Mouse (Mus musculus): ENCODE data around the gene Paxip1. TPM values are rescaled to one million over a fixed set of nuclear protein-coding genes. Genes with fewer than 3 reads are reported as not detected.

The Paxip1 gene
- total RNA-seq, 2 experiments from 2014 or later, result 52.7 to 53.2 TPM

DNA sequence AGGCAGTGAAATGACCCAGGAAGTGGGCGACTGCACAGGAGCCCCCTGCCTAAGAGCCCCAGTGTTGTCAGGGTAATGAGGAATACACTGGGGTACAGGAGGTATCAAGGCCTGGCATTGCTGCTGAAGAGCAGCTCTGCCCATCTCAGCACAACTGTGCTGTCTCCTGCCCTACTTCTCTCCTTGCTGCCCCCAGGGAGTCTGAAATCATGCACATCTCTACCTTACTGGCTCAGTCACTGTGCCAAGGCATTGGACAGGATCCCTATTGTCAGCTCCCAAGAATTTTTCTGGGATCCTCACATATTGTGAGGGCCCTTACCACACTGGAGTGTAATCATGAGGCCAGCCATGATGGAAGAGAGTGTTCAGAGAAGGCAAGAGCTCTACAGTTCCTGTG lies 60.1 kb downstream of the Paxip1 start:
- no peak for DNase-seq (ENCODE audit: extremely low spot score in 1 of 2, low spot score in 1 of 2)

DNA sequence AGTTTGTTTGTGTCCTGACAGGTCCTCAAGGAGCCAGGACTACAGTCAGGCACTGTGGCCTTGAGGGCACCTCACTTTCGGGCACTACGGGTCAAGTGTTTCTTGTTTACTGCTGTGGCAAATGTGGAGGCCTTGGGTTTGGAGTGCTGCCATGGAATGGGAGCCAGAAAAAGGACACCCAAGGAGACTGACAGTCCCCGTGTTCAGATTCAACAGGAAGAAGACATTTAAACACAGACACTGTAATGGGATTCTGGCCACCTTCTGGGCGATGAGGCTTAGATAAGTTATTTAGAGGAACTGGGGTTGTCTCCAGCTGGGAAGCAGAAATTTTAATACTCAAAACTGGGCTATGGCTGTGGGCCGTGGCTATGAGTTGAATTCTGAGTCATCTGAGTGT lies 60.8 kb downstream of the Paxip1 start:
- no peak for DNase-seq (ENCODE audit: extremely low spot score in 1 of 2, low spot score in 1 of 2)

DNA sequence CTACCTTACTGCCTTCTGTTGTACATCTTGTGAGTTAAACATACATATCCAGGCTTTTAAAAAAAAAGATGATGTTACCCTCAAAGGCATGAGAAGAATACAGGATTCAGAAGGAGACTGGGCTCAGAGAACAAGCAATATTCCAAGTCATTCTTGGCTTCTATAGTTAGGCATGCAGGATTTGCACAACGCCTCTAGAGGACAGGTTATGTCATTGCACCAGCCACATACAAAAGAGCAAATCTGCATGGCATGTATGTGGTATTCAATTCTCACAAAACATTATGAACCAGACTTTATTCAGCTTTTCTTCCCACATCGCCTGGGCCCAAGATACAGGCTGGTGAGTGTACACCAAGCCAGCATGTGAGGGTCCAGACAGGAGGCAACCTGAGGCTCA lies 67.0 kb downstream of the Paxip1 start:
- no peak for DNase-seq (ENCODE audit: extremely low spot score in 1 of 2, low spot score in 1 of 2)

DNA sequence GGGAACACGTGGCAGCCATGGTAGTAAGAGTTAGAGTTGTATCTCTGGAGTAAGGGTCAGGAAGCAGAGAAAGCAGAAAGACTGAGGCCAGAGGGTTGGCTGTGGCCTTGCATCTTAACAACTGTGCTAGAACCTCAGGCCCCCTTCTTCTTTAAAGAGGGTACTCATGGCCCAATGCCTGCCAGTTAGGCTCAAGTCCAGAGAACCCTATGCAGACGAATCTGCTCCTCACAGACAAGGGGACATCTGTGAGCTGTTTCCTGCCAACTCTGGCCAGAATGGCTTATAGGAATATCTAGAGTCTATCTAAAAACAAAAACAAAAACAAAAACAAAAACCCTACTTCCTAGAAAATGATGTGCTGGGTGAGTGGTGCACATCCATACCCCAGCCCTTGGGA lies 72.2 kb downstream of the Paxip1 start:
- no peak for DNase-seq (ENCODE audit: extremely low spot score in 1 of 2, low spot score in 1 of 2)

DNA sequence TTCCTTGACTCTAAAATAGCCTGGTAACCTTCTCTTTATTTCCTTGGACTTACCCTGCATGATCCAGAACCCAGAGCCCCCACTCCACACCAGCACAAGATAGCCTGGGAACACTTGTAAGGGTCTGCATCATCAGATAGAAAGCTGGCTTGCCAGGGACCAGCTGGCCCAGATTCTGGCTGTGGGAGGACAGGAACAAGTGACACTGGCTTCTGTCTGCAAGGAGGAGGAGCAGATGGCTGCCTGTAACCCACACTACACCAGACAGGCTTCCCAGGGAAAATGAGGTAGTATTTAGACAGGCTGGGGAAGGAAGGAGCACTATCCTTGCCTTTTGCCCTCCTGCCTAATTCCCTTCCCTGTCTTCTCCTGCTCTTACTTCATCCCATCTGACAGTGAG lies 74.2 kb downstream of the Paxip1 start:
- DNase-seq (ENCODE audit: extremely low spot score in 1 of 2, low spot score in 1 of 2), result peak in 1 of 2 experiments; percentile 40

DNA sequence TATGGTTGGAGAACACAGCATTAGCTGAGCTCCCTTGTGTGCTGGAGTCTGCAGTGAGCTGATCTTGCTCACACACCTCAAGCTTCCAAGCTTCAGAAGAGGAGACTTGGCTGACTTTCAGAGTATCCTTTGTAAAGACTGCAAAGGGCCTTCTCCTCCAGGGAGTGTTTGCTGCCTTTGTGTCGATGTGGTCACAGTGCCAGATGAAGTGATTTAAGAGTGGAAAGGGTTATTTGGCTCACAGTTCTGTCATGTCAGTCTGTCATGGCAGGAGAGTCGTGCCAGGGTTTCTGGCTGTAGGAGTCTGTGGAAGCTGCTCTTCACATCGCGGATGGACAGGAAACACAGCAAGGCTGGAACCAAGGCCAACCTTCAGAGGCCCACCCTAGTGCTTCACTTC lies 75.5 kb downstream of the Paxip1 start:
- no peak for DNase-seq (ENCODE audit: extremely low spot score in 1 of 2, low spot score in 1 of 2)

DNA sequence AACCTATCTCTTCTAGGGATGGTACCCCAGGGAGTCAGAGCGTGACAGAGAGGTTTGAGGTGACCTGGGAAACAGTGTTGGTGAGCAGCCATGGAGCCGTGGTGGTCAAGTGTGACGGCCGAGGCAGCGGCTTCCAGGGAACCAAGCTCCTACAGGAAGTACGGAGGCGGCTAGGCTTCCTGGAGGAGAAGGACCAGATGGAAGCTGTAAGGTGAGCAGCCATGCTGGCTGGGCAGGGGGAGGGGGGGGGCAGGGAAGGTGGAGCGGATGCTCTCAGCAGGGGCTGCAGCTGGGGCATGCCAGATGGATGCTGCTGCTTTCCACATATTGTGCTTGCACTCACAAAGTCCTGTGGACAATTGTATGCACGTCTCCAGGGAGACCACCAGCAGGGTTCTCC lies 77.1 kb downstream of the Paxip1 start:
- no peak for DNase-seq (ENCODE audit: extremely low spot score in 1 of 2, low spot score in 1 of 2)

DNA sequence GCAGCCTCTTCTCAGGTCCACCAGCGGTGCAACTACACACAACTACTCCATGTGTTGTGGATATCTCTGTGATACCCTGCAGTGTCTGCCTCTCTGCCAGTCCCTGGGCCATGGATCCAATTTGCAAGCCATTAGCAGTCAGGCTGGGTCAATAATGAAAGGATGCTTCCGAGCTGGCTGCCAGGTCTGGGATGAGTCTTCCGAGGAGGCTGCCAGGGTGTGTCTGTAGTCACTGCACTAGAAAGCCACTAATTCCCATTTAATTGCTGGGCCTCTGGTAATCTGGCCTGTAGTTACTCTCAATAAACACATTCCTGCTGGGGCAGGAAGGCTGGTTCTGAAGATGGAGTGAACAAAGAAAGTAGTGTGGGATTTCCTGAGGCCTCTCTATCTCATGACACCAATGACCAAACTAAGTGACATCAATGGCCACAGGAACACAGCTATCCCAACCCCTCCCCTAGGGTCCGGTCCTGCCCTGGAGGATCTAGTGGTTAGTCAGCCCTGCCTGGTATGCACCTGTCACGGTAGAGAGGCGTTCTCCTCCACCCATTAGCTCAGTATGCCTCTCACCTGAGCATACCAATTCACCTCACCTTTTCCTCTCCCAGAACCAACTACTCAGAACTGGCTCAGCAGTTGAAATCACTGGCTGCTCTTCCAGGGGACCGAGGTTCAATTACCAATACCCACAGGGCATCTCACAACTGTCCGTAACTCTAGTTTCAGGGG lies 79.9 kb downstream of the Paxip1 start:
- DNase-seq (ENCODE audit: extremely low spot score in 1 of 2, low spot score in 1 of 2), result no peak

DNA sequence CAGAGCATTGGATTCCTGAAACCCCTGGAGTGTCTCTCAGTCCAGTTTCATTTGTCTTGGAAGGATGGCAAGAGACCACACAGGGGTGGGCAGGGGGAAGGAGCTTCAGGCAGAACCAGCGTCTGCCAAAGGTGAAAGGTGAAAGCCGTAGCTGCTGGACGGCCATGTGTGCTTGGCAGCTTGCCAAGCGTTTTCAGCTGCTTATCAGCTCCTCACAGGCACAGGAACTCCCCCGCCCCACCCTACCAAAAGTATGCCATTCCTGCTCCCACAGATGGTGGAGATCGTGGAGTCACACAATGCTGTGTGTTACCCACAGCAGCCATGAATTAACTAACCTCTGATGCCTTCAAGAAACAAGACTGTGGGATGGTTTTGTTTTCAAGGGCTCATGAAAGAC lies 83.3 kb downstream of the Paxip1 start:
- no peak for DNase-seq (ENCODE audit: extremely low spot score in 1 of 2, low spot score in 1 of 2)

DNA sequence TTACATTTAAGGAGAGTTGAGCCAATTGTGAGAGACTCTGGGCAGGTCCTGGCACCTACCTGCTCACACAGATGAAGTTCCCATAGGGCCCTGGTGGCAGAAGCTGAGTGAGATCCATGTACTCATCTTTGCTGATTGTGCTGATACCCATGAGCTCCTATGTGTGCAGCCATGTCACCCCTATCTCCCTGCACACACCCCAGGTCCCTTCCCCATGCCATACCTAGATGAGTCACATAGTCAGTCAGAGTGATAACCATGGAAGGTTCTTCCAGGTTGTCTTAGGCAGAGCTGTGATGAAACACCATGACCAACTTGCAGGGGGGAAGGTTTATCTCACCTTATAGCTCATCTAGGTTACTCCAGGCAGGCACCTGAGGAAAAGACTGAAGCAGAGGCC lies 84.2 kb downstream of the Paxip1 start:
- DNase-seq (ENCODE audit: extremely low spot score in 1 of 2, low spot score in 1 of 2), result no peak

DNA sequence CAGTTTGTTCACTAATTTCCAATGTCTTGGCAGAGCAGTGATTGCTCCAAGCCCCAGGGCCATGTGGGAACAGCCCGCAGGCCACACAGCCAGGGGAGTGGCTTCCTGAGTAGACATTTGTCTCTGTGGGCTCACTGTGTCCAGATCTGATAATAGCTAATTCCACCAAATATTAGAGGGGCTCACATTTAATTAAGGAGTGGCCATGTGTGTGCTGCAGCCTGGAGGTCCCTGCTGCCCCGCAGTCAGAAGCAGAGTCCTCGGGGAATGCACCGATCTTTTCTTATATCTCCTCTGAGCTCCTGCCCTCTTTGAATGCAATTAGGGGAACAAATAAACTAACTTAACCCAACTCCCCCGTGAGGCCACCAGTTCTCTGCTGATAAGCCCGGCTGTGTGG lies 84.9 kb downstream of the Paxip1 start:
- no peak for DNase-seq (ENCODE audit: extremely low spot score in 1 of 2, low spot score in 1 of 2)

DNA sequence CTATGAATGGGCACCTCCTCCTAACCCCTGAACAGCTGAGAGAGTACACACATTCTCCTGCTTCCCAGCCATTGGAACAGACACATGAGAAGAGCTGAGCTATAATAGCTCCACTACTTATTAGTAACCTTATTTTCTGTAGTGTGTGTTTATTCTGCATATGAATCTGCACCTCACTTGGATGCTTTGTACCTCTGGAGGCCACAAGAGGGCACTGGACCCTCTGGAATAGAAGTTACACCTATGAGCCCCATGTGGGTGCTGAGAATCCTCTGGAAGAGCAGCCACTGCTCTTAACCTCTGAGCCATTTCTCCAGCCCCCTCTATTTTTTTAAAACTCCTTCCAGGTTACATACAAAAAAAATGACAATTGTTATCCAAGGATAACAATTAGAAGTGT lies 86.5 kb downstream of the Paxip1 start:
- DNase-seq (ENCODE audit: extremely low spot score in 1 of 2, low spot score in 1 of 2), result no peak

DNA sequence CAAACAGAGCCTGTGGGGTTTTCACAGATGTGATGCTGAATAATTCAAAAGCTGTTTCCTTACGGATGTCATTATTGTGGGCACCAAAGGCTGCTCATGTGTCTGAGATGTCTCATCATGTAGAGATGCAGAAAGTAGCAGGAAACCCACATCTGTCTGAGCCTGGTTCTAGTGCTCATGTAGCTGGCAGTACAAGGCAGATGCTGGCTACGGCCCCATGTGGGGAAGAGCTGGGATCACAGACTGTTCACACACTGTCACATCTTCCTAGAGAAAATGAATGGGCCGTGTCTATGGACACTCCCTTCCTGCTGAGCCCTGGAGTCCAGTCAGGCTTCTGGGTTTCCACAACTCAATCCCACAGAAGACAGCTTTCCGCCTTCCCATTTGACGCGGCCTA lies 89.0 kb downstream of the Paxip1 start:
- DNase-seq (ENCODE audit: extremely low spot score in 1 of 2, low spot score in 1 of 2), result no peak

Other genes with a start within 250 kb of the Paxip1 start
- gene Htr5a, start 50.5 kb upstream of the Paxip1 start, total RNA-seq (2021), result 1 to 10 TPM; 6.9 to 7.6 TPM

All from layer of hippocampus, postnatal 25 days (tissue).